Mouse (Mus musculus): ENCODE measurements around the gene Snx10.

DNA sequence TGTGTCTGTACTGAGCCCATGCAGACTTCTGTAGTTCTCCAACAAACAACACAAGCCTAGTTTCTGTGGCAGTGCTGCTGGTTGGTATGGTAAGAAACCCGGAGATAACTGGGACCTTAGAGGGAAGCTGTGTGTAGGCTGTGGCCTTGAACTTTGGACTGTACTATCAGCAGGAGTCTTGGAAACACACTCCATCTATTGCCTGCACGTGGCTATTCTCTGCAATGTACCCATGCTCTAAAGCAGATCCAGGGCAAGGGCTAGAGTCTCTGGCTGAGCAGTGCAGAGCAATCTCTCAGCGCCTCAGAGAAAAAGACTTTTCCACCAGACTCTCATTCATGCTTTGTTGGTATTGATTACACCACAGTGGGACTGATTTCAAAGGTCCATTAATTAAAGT, 10.0 kb upstream of the Snx10 start:
- TF ChIP-seq CTCF (IDR thresholded peaks at IDR 0.05; ENCODE audit: low read depth) (no peak), EP300 (optimal IDR thresholded peaks at IDR 0.05) (no peak)
